Mouse (Mus musculus) cortical plate, adult 2 months (tissue): ENCODE measurements at regions not wholly inside any gene's neighbourhood (a gene's known extent, or its start where the extent isn't known, plus 50 kb on each side); places are given as distances from the start of the nearest gene placed in this dataset.

Experiments
- CTCF ChIP-seq: fragments of 200-500 bp; IDR thresholded peaks from 2 replicates; pipeline ENCODE4 v1.5.1; 2011; ENCODE audit warnings: mild to moderate bottlenecking, control low read depth, low read length; ENCODE audit not compliant: insufficient read depth; ENCODE audit errors: extremely low read depth
- POLR2A ChIP-seq: fragments of 200-500 bp; IDR thresholded peaks from 2 replicates; pipeline ENCODE4 v1.6.1; 2011; ENCODE audit warnings: mild to moderate bottlenecking, low read length, control low read depth; ENCODE audit not compliant: insufficient read depth; ENCODE audit errors: extremely low read depth

DNA sequence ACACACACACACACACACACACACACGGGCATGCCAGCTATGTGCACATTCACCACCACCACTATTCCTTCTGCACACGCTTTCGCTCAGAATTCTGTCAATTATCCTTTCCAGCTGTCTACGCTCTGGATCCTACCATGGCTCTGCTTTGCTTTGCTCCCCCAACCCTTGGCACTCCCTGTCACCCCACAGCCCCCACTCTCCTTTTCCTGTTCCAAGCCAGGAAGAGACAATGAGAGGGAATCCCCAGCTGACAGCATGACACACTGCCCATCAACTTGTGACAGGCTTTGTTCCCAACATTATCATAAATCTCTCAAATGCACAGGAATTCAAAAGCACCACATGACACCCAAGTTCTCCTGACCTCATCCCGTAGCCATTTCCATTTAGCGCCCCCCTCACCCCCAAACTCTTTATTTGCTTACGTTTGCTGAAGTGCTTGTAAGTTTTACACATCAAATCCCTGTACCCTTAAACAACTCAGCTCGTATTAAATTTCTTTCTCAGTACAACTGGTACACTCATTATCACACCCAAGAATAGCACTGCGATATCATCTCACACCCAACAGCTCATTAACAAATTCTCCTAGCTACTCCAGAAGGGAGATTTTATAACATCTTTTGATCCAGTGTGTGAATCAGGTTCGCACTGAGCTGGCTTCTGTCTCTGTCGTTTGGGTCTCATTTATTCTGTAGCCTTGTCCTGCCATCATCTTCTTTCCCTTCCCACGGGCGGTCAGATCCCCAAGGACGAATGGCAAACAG is 140.3 kb downstream of the Ptpn20 start:
- TF ChIP-seq CTCF (no peak), POLR2A (no peak)
